Mouse (Mus musculus) C2C12 (cell line): ENCODE results near the gene Elof1.

Experiments
- CTCF ChIP-seq: IDR thresholded peaks from one replicate; pipeline ENCODE4 v1.5.1; 2011; ENCODE audit not compliant: control insufficient read depth, insufficient read depth, insufficient read length
- MYOD1 ChIP-seq: IDR thresholded peaks from one replicate; pipeline ENCODE4 v1.6.1; 2011; ENCODE audit warnings: low read depth; ENCODE audit not compliant: control insufficient read depth, insufficient read length
- MYOG ChIP-seq: IDR thresholded peaks from one replicate; pipeline ENCODE4 v1.6.1; 2011; ENCODE audit not compliant: control insufficient read depth, insufficient read length; ENCODE audit errors: extremely low read depth

- TF ChIP-seq MYOG (no peak), CTCF (no peak), MYOD1 (no peak)
Observed at GRCm38 (mm10) chr9:22136765-22137547, 20.0 kb upstream of the Elof1 start.
